Comparison of ENCODE assay signal across 8 mouse cellular contexts in genomic region chr2:35265296-35265695, GRCm38 (mm10). TPM values are rescaled to one million over a fixed set of nuclear protein-coding genes. Genes with fewer than 3 reads are reported as not detected.
DNase-seq lines count a peak whose midpoint lies in the region; ATAC-seq lines count a peak whose summit lies in the region.

No protein-coding gene starts in this region.

- peak overlapping the region; percentile 31; the same call in 1 of the 2 replicates for H3K4me2 ChIP-seq in intestine, embryonic 15.5 days (replicated peaks)
- H3K4me2 ChIP-seq in lung, embryonic 16.5 days (ENCODE audit: low read depth, low read length) = 0 out of 2 replicates have a peak overlapping the region, but pooled peaks have one; percentile 1

- peak; percentile 54 for DNase-seq in left cerebral cortex, adult 11 months (ENCODE audit: low spot score)
- DNase-seq in left cerebral cortex, adult 8-10 months (ENCODE audit: low spot score in 2 of 2) = no peak
- peak; percentile 87 for DNase-seq in brain, adult 2 months (ENCODE audit: low read depth, low spot score)
- peak; percentile 59 for DNase-seq in gastrocnemius, postnatal 14 days
- peak; percentile 67 to 79 for DNase-seq in right cerebral cortex, postnatal 10 days (ENCODE audit: low spot score in 2 of 2)
- DNase-seq in ovary, postnatal 14 days (ENCODE audit: low spot score) = no peak

- H3K4me3 ChIP-seq in intestine, embryonic 15.5 days (replicated peaks) = no peak overlapping the region
- H3K4me3 ChIP-seq in lung, embryonic 16.5 days (ENCODE audit: low read length) = no peak overlapping the region

- H3K4me1 ChIP-seq in intestine, embryonic 15.5 days (replicated peaks) = peaks cover 50% of the 10 kb centered on the region
- peaks cover 43% of the 10 kb centered on the region for H3K4me1 ChIP-seq in lung, embryonic 16.5 days (replicated peaks; ENCODE audit: control insufficient read depth, insufficient read depth, low read length)

- H3K9me3 ChIP-seq in intestine, embryonic 15.5 days = no peaks in the 10 kb centered on the region
- H3K9me3 ChIP-seq in lung, embryonic 16.5 days (ENCODE audit: control insufficient read depth, low read length) = no peaks in the 10 kb centered on the region

- no peaks in the 10 kb centered on the region for H3K27me3 ChIP-seq in intestine, embryonic 15.5 days (replicated peaks)
- H3K27me3 ChIP-seq in lung, embryonic 16.5 days (ENCODE audit: control insufficient read depth, insufficient read depth, low read depth, low read length) = no peaks in the 10 kb centered on the region

- WGBS in intestine, embryonic 15.5 days = 37% methylated on average over 8 of the region's 8 CpGs
- 38% methylated on average over 8 of the region's 8 CpGs for WGBS in lung, embryonic 16.5 days

- H3K36me3 ChIP-seq in intestine, embryonic 15.5 days = no peaks in the 10 kb centered on the region
- no peaks in the 10 kb centered on the region for H3K36me3 ChIP-seq in lung, embryonic 16.5 days (ENCODE audit: control insufficient read depth, insufficient read depth, low read length)

- intact Hi-C loops in gastrocnemius, postnatal 14 days (cut with DNase I; ENCODE audit: low total_unique reads) = no loop called here

- H3K9ac ChIP-seq in intestine, embryonic 15.5 days = no peak overlapping the region
- H3K9ac ChIP-seq in lung, embryonic 16.5 days (ENCODE audit: low read length) = 0 out of 2 replicates have a peak overlapping the region, but pooled peaks have one; percentile 33

- 0 out of 2 replicates have a peak overlapping the region, but pooled peaks have one; percentile 45 for H3K27ac ChIP-seq in intestine, embryonic 15.5 days
- H3K27ac ChIP-seq in lung, embryonic 16.5 days (ENCODE audit: low read length) = peak overlapping the region; percentile 2; the same call in 1 of the 2 replicates

- peak; percentile 37; the same call in 1 of the 2 replicates for ATAC-seq in intestine, embryonic 15.5 days
- peak; percentile 45 for ATAC-seq in lung, embryonic 16.5 days (ENCODE audit: low read depth)

RNA-seq across cellular contexts. Expression of gene Gsn, which starts 9.1 kb away (rescaled TPM):
- total RNA-seq in left cerebral cortex, adult 8-10 months (2022) = 10 to 100 TPM; 49.8 to 64.6 (median 59.3) TPM
- 100 to 1,000 TPM; 177 to 231 TPM for total RNA-seq in gastrocnemius, postnatal 14 days (2021)
- 167 and 170 TPM in 2 replicates for polyA plus RNA-seq in intestine, embryonic 15.5 days (2015; fragmentation: Nextera tagmentation; extraction: Ambion mirVana)
- 241 and 277 TPM in 2 replicates for polyA plus RNA-seq in lung, embryonic 16.5 days (2015; fragmentation: Nextera tagmentation; extraction: Ambion mirVana)

Comparison
In these comparisons a context has a peak if more than half of its experiments do, and no peak if none do; other contexts are left out.
1. DNase-seq: peak in left cerebral cortex, adult 11 months (single experiment), brain, adult 2 months (single experiment), gastrocnemius, postnatal 14 days (single experiment) and right cerebral cortex, postnatal 10 days (2 of 2); none in left cerebral cortex, adult 8-10 months (0 of 2) and ovary, postnatal 14 days (single experiment).